Mouse (Mus musculus) R1 (cell line): ENCODE measurements around the gene Prelid3b.

Source experiments
- DNase-seq: peaks from one replicate; pipeline ENCODE4 v3.0.0-alpha.2; 2018; ENCODE audit warnings: low read depth, low spot score

The Prelid3b gene

GRCm38 (mm10) chr2:174428076-174428835, 44.6 kb downstream of the Prelid3b start:
- DNase-seq = no peak

- DNase-seq = no peak
Measured at GRCm38 (mm10) chr2:174426856-174427255, 46.0 kb downstream of the Prelid3b start.

GRCm38 (mm10) chr2:174424301-174425085, 48.4 kb downstream of the Prelid3b start:
- no peak for DNase-seq

GRCm38 (mm10) chr2:174421107-174421506, 51.8 kb downstream of the Prelid3b start:
- no peak for DNase-seq

GRCm38 (mm10) chr2:174415731-174416310, 57.1 kb downstream of the Prelid3b start, which contains the start of gene Nelfcd:
TSS of gene Nelfcd (plus strand) at chr2:174415804.
- peak; percentile 95 for DNase-seq
